Mouse (Mus musculus): ENCODE results near the gene Crabp2.

DNA sequence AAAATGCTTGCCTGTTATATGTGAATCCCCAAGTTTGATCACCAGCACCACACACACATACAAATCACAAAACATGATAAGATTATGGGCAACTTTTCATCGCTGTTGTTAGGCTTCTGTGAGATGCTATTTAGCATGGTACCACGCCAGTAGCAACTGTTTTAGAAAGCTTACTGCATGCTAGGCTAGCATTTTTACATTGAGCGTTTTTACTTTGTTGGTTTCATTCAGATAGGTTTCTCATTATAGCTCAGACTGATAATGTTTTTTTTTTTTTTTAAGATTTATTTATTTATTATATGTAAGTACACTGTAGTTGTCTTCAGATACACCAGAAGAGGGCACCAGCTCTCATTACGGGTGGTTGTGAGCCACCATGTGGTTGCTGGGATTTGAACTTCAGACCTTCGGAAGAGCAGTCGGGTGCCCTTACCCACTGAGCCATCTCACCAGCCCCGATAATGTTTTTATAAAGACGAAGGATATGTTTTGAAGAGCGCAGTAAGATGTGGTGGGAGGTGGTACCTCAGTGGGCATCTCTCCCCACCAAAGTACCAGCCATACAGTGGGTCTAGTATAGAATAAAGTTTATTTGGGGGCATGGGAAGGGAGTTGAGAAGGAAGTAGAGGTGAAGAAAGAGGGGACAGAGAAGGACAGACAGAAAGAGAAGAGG is 28.1 kb upstream of the Crabp2 start:
- no peak for TF ChIP-seq POLR2A (IDR thresholded peaks at IDR 0.05; ENCODE audit: low read depth, low read length)
- no peak for TF ChIP-seq CTCF (IDR thresholded peaks at IDR 0.05; ENCODE audit: extremely low read depth, insufficient read length, insufficient replicate concordance, low read depth, low read length)

All from small intestine, adult 2 months (tissue).